Mouse (Mus musculus): Measurements from ENCODE around the gene Trpv2. TPM values are rescaled to one million over a fixed set of nuclear protein-coding genes. Genes with fewer than 3 reads are reported as not detected.

Trpv2 gene
- total and polyA plus RNA-seq, 2 experiments from 2014 or later: 2.6 to 7.7 TPM

DNA sequence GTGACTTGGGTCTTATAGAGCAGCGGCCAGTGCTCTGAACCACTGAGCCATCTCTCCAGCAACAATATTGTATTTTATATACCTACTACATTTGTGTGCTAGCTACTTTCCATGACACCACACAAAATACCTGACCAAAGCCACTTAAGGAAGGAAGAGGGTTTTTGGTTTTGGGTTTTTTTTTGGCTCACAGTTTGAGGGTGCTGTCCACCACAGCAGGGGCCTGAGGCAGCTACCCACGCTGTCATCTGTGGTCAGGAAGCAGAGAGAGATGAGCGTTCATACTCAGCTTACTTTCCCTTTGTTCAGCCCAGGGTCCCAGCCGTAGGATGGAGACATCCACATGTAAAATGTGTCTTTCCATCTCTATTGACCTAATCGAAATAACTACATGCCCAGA, 12.7 kb downstream of the Trpv2 start:
- Histone ChIP-seq H3K4me2 (ENCODE audit: low read depth, low read length) (no peak overlapping the region), H3K9me3 (replicated peaks; ENCODE audit: control insufficient read depth, low read length) (no peaks in the 10 kb centered on the region), H3K27me3 (ENCODE audit: control insufficient read depth, insufficient read depth, low read length) (no peaks in the 10 kb centered on the region), H3K9ac (replicated peaks; ENCODE audit: low read depth, low read length) (no peak overlapping the region), H3K27ac (ENCODE audit: low read depth) (no peak overlapping the region), H3K36me3 (replicated peaks; ENCODE audit: control insufficient read depth, insufficient read depth, low read length) (no peaks in the 10 kb centered on the region), H3K4me1 (ENCODE audit: control insufficient read depth, insufficient read depth) (peaks cover 7% of the 10 kb centered on the region; the same call in 1 of the 2 replicates), H3K4me3 (ENCODE audit: low read depth, low read length) (no peak overlapping the region)
- DNase-seq (ENCODE audit: low spot score) (no peak), ATAC-seq (ENCODE audit: insufficient read depth, low read depth) (no peak)
- 83% methylated on average over 5 of the region's 5 CpGs for WGBS
- no peak for TF ChIP-seq EP300 (IDR thresholded peaks at IDR 0.05; ENCODE audit: low read depth)
- no peak for TF ChIP-seq CTCF (IDR thresholded peaks at IDR 0.05; ENCODE audit: low read depth)

- TF ChIP-seq EP300 (IDR thresholded peaks at IDR 0.05; ENCODE audit: low read depth) (no peak), CTCF (IDR thresholded peaks at IDR 0.05; ENCODE audit: low read depth) (no peak)
- H3K4me3 ChIP-seq (ENCODE audit: low read depth, low read length): no peak overlapping the region
- ATAC-seq (ENCODE audit: insufficient read depth, low read depth): no peak
- H3K27me3 ChIP-seq (ENCODE audit: control insufficient read depth, insufficient read depth, low read length): no peaks in the 10 kb centered on the region
- H3K27ac ChIP-seq (ENCODE audit: low read depth): no peak overlapping the region
- H3K36me3 ChIP-seq (replicated peaks; ENCODE audit: control insufficient read depth, insufficient read depth, low read length): no peaks in the 10 kb centered on the region
- WGBS: 86% methylated on average over 10 of the region's 10 CpGs
- no peak overlapping the region for H3K4me2 ChIP-seq (ENCODE audit: low read depth, low read length)
- no peak for DNase-seq (ENCODE audit: low spot score)
- H3K4me1 ChIP-seq (ENCODE audit: control insufficient read depth, insufficient read depth): peaks cover 10% of the 10 kb centered on the region; the same call in 1 of the 2 replicates
- no peaks in the 10 kb centered on the region for H3K9me3 ChIP-seq (replicated peaks; ENCODE audit: control insufficient read depth, low read length)
- no peak overlapping the region for H3K9ac ChIP-seq (replicated peaks; ENCODE audit: low read depth, low read length)
These were observed 15.1 kb downstream of the Trpv2 start for GRCm38 (mm10) chr11:62589391-62589790.

DNA sequence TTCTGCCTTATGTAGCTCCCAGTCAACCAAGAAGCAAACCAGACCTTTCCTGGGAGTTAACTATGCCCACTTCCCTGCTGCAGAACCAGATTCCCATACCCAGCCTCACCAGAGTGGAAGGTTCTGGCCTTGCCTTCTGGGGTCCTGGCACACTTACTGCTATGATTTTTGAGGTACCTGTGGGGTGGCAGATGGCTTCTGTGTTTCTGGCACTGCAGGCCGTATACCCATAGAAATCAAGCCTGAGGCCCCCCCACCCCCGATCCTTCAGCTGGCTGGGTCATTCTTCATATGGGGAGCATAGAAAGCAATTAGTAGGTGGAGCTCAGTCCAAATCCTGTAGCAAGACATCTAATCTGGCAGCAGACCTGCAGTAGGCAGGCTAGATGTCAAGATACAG, 16.7 kb downstream of the Trpv2 start:
- H3K27me3 ChIP-seq (ENCODE audit: control insufficient read depth, insufficient read depth, low read length): no peaks in the 10 kb centered on the region
- DNase-seq (ENCODE audit: low spot score): no peak
- no peaks in the 10 kb centered on the region for H3K9me3 ChIP-seq (replicated peaks; ENCODE audit: control insufficient read depth, low read length)
- no peak overlapping the region for H3K4me3 ChIP-seq (ENCODE audit: low read depth, low read length)
- H3K9ac ChIP-seq (replicated peaks; ENCODE audit: low read depth, low read length): no peak overlapping the region
- WGBS: 81% methylated on average over 2 of the region's 2 CpGs
- TF ChIP-seq CTCF (IDR thresholded peaks at IDR 0.05; ENCODE audit: low read depth) (no peak), EP300 (IDR thresholded peaks at IDR 0.05; ENCODE audit: low read depth) (no peak)
- no peak for ATAC-seq (ENCODE audit: insufficient read depth, low read depth)
- no peak overlapping the region for H3K27ac ChIP-seq (ENCODE audit: low read depth)
- H3K4me2 ChIP-seq (ENCODE audit: low read depth, low read length): no peak overlapping the region
- no peaks in the 10 kb centered on the region for H3K36me3 ChIP-seq (replicated peaks; ENCODE audit: control insufficient read depth, insufficient read depth, low read length)
- peaks cover 10% of the 10 kb centered on the region; the same call in 1 of the 2 replicates for H3K4me1 ChIP-seq (ENCODE audit: control insufficient read depth, insufficient read depth)

DNA sequence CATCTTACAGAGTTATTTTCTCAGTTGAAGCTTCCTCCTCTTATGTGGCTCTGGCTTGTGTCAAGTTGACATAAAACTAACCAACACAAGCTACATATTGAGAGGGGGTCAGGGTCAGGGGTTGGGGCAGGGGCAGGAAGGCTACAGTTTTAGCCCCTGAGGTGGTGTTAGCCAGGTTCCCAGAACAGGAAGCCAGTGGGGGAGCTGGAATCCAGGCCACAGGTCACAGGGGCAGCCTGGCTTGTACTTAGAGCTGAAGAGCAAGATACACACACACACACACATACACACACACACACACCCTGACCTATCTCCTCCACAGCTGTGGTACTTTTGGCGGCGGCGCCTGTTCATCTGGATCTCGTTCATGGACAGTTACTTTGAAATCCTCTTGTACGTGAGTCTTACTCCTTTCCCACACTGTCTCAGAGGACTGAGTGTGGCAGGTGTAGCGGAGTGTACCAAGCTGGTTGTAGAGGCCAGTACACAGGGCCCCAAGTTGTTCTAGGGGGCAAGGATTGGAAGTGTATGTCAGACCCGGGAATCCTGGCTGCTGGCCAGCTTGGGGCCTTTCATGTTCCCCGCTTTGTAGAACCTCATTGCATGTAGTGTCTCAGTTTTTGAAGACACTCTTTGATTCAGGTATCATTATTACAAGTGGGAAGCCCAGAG, 17.8 kb downstream of the Trpv2 start:
- DNase-seq (ENCODE audit: low spot score): no peak
- no peaks in the 10 kb centered on the region for H3K27me3 ChIP-seq (ENCODE audit: control insufficient read depth, insufficient read depth, low read length)
- WGBS: 44% methylated on average over 8 of the region's 8 CpGs
- no peak overlapping the region for H3K27ac ChIP-seq (ENCODE audit: low read depth)
- no peak overlapping the region for H3K4me2 ChIP-seq (ENCODE audit: low read depth, low read length)
- no peaks in the 10 kb centered on the region for H3K9me3 ChIP-seq (replicated peaks; ENCODE audit: control insufficient read depth, low read length)
- peaks cover 10% of the 10 kb centered on the region; the same call in 1 of the 2 replicates for H3K4me1 ChIP-seq (ENCODE audit: control insufficient read depth, insufficient read depth)
- TF ChIP-seq EP300 (IDR thresholded peaks at IDR 0.05; ENCODE audit: low read depth) (no peak), CTCF (IDR thresholded peaks at IDR 0.05; ENCODE audit: low read depth) (no peak)
- H3K9ac ChIP-seq (replicated peaks; ENCODE audit: low read depth, low read length): no peak overlapping the region
- H3K36me3 ChIP-seq (replicated peaks; ENCODE audit: control insufficient read depth, insufficient read depth, low read length): no peaks in the 10 kb centered on the region
- no peak overlapping the region for H3K4me3 ChIP-seq (ENCODE audit: low read depth, low read length)
- ATAC-seq (ENCODE audit: insufficient read depth, low read depth): peak; percentile 49

GRCm38 (mm10) chr11:62598571-62598970, 24.3 kb downstream of the Trpv2 start:
- Histone ChIP-seq H3K4me1 (ENCODE audit: control insufficient read depth, insufficient read depth) (0 out of 2 replicates have a peak, but pooled peaks cover 1% of the 10 kb centered on the region), H3K27ac (ENCODE audit: low read depth) (no peak overlapping the region), H3K27me3 (ENCODE audit: control insufficient read depth, insufficient read depth, low read length) (no peaks in the 10 kb centered on the region), H3K4me2 (ENCODE audit: low read depth, low read length) (no peak overlapping the region), H3K4me3 (ENCODE audit: low read depth, low read length) (no peak overlapping the region), H3K9me3 (replicated peaks; ENCODE audit: control insufficient read depth, low read length) (no peaks in the 10 kb centered on the region), H3K36me3 (replicated peaks; ENCODE audit: control insufficient read depth, insufficient read depth, low read length) (no peaks in the 10 kb centered on the region), H3K9ac (replicated peaks; ENCODE audit: low read depth, low read length) (no peak overlapping the region)
- DNase-seq (ENCODE audit: low spot score) (no peak), ATAC-seq (ENCODE audit: insufficient read depth, low read depth) (no peak)
- TF ChIP-seq CTCF (IDR thresholded peaks at IDR 0.05; ENCODE audit: low read depth) (no peak), EP300 (IDR thresholded peaks at IDR 0.05; ENCODE audit: low read depth) (no peak)
- 62% methylated on average over 4 of the region's 4 CpGs for WGBS

All from heart, postnatal 0 days (tissue).